Mouse (Mus musculus): ENCODE measurements around the gene Aacs.

- TF ChIP-seq POLR2AphosphoS2 (IDR thresholded peaks at IDR 0.05; ENCODE audit: low read length) (no peak), CTCF (IDR thresholded peaks at IDR 0.05 in 2 of 3, conservative IDR thresholded peaks at IDR 0.05 in 1 of 3; ENCODE audit: control insufficient read depth in 1 of 3, insufficient read depth in 1 of 3, low read depth in 2 of 3, low read length in 3 of 3, poor library complexity in 1 of 3, severe bottlenecking in 1 of 3) (peak; percentile 53 to 64 (median 57))
Measured at GRCm38 (mm10) chr5:125525516-125525915, 49.9 kb downstream of the Aacs start.
